Mouse (Mus musculus) left cerebral cortex, postnatal 4 days (tissue): ENCODE results near the gene Mrps7. TPM values are rescaled to one million over a fixed set of nuclear protein-coding genes. Genes with fewer than 3 reads are reported as not detected.

ENCODE experiments used
- DNase-seq: peaks from one replicate; pipeline ENCODE4 v3.0.0-alpha.2; 2022
- intact Hi-C: fragments of 180-260 bp; cut with DNase I; formaldehyde crosslinking; loops from one replicate; pipeline ENCODE4 v1.15.1; 2025
- total RNA-seq, 2 experiments: library from RNA; stranded (reverse); gene quantifications; 2 replicates each; pipeline ENCODE4 v1.2.3; 2021

Mrps7 gene
- 10 to 100 TPM; 43.0 to 44.1 TPM for total RNA-seq

GRCm38 (mm10) chr11:115603476-115604303 lies at the start of gene Mrps7, which contains the start of gene Gga3:
TSS of gene Mrps7 (plus strand) at chr11:115603925.
TSS of gene Gga3 (minus strand) at chr11:115604051.
- intact Hi-C loops: no loop called here
- peak; percentile 91 for DNase-seq

- intact Hi-C loops: no loop called here
- no peak for DNase-seq
These were observed 48.0 kb upstream of the Mrps7 start for GRCm38 (mm10) chr11:115555717-115556116.

DNA sequence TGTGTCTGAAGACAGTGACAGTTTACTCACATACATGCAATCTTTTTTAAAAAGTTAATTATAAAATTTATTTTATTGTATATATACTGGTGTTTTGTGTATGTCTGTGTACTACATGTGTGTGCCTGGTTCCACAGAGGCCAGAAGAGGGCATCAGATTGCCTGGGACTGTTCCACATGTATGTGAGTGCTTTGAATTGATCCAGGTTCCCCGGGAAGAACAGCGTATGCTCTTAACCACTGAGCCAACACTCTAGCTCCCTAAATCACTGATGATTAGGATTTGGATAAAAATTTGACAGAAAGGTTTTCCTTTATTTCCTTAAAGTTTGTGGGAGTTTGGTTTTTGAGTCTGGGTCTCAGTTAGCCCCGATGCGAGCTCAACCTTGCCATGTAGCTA lies 40.3 kb upstream of the Mrps7 start:
- intact Hi-C loops: no loop called here
- DNase-seq: no peak

DNA sequence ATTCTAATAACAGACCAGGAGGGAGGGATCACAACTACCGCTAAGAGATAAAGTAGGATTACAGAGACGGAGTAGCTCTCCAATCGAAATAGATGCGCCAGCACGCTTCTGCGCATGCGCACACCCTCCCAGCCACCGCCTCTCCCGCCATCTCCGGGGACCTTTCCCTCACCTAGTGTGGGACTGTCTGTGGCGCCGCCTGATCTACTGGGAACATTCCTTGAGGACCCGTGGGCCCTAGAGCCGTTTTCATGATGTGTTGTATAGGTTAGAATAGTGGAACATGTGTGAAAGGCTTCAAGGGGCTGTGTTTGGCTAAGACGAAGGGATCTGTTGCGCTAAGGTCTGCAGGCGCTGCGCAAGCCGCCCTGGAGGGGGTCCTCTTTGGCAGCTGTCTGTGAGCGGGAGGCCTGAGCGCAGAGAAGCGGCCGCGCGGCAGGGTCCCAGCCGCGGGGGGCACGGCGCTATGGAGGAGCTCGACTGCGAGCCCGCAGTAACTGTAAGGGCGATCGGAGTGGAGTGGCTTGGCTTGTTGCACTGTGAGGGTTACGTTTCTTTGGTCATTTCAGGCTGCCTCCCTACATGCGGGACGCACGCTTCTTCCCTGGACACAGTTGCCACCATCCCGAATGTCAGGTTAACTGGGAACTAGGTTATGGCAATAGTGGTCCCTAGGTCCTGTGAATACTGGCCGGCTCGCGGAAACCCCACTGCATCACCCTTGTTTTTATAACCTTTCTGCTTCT lies 39.5 kb upstream of the Mrps7 start, which contains the start of gene Nup85:
Gene Nup85, plus strand, starts transcription at position 371 of the 746 bp plus-strand sequence.
- intact Hi-C loops: no loop called here
- peak; percentile 99 for DNase-seq

DNA sequence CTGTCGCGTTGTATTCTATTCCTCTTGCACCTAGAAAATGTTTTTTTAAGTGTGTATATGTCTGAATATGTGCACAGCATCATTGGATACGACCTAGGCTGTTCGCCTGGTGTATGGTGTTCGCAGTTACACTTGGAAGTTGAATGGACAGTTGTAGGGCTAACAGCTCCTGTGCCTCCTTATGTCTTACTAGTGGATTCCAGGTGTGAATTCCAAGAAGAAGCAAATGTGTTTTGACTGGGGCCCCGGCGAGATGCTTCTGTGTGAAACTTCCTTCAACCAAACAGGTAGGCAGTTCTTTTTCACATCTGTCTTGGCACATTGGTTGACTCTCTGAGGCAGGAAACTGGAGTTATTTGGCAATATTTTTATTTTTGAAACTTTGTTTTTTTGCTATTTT lies 38.8 kb upstream of the Mrps7 start:
- no peak for DNase-seq
- intact Hi-C loops: no loop called here

- no peak for DNase-seq
- intact Hi-C loops: no loop called here
These were observed 24.6 kb upstream of the Mrps7 start for GRCm38 (mm10) chr11:115579080-115579479.

- intact Hi-C loops: no loop called here
- DNase-seq: no peak
These were observed 20.7 kb upstream of the Mrps7 start for GRCm38 (mm10) chr11:115582913-115583606.

DNA sequence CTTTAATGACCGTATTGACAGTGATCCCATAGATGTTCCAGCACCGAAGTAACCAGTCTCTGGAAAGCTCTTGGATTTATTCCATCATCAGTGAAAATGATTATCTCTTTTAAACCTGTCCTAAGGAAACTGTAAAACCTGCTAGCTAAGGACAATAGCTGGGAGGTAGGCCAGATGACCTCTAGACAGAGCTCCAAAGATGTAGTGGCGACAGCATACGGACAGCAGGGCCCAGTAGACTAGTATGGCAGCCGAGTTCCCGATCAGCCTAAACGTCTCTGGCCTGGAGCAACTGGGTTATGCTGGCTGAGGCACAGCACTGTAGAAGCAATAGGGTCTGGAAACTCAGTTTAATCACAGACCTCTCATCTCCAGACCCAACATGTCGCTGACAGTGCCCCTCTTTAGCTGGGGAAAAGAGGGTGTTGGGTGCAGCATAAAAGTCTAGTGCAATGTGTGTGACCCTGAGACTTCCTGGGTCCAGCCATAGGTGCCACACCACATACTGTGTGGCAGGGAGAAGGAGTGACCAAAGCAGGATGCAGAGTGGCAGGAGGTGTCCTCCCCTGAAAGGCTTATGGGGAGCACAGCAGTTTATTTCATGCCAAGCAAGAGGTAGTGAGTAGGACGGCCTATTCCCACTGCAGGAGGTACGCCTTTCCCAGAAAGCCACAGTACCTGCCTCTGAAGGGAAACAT lies 19.2 kb upstream of the Mrps7 start:
- DNase-seq: no peak
- intact Hi-C loops: no loop called here

GRCm38 (mm10) chr11:115585573-115586100 lies 18.1 kb upstream of the Mrps7 start:
- intact Hi-C loops: no loop called here
- no peak for DNase-seq

- intact Hi-C loops: no loop called here
- no peak for DNase-seq
These were observed 17.3 kb upstream of the Mrps7 start for GRCm38 (mm10) chr11:115586403-115586802.

DNA sequence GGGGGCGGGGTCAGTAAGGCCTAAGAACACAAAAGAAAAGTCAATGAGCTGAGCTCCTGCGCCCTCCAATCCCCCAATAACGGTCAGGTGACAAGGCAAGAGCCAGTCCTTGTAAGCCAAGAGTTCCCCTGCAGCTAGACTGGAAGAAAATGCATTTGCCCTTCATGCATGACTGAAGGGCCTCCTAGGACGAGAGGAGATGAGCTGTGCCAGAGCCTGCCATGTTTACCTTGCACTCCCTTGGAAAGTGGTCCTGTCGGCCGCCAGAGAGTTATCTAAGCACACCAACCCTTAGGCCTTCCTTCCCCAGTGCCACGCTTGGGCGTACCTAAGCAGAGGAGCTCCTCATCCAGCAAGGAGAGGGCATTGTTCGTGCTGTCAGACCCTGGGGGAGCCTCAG lies 15.7 kb upstream of the Mrps7 start:
- intact Hi-C loops: no loop called here
- DNase-seq: peak; percentile 29

DNA sequence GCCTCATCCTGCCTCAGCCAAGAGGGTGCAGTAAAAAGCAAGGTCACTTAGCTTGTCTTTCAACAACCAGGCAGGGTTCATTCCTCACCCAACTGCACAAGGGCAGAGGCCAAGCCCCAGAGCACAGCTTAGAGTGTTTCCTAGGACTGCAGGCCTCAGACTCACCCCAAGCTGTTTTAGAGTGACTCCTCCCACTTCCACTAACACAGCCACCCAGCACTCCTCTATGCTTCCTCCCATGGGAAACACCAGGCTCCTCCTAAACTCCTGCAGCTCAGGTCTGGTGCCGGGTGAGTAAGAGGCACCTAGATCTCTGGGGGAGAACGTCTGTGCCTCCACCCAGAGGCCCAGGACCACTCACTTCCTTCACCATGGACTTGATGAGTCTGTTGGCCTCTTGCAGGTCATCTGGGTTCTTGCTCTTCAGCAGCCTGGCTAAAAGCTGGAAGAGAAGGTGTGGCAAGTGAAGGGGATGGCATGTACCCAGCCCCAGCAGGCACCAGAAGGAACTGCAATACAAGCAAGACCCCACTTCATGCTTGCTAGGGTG lies 13.1 kb upstream of the Mrps7 start:
- intact Hi-C loops: no loop called here
- DNase-seq: no peak

GRCm38 (mm10) chr11:115595209-115595608 lies 8.5 kb upstream of the Mrps7 start:
- no peak for DNase-seq
- intact Hi-C loops: no loop called here

GRCm38 (mm10) chr11:115598309-115598708 lies 5.4 kb upstream of the Mrps7 start:
- intact Hi-C loops: no loop called here
- no peak for DNase-seq

DNA sequence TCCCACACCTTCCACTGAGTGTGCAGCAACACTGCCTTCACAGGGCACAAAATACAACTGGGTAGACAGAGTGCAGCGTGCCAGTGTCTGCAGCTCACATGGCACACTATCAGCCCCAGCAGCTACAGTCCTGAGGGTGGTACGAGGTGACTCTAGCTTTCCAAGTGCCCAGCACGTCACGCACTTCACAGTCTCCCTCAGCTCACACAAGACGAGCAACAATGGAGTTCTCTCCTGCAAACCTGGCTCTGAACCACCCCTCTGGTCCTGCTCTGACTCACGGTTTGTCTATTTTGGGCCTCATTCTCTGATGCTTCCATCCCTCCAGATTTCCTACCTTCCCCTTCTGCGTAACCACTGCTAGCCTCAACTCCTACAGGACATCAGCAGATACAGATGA lies 4.0 kb upstream of the Mrps7 start:
- no peak for DNase-seq
- intact Hi-C loops: no loop called here

DNA sequence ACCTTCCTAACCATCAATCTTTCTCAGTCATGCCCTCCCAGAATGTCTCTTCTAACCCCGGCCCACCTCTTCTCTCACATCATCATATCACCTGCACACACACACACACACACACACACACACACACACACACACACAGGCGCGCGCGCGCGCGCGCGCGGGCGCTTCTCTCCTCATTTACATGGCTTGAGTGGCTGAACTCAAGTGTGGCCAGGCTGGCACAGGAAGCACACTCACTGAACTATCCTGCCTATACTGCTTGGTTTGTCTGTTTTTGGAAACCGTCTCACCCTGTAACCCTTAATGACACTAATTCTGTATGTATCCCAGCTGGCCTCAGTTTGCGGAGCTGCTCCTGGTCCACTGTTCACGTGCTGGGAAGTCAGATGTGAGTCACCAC lies 3.0 kb upstream of the Mrps7 start:
- no peak for DNase-seq
- intact Hi-C loops: no loop called here

DNA sequence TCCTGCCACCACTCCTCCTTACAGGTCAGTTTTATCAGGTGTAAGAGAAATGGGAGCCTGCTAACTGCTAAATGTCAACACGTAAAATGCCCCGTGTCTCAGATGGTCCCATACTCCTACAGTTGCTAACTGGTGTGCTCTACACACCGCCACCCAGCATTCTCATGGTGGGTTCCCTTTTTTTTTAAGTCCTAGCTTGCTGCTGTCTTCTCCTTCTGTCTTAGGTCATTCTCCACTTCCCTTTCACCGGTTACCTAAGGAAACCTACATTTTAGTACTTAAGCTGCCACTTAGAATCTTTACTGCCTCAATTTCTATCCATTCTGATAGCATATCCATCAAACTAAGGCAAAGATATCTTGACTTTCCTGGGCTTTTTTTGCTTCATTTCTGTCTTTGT lies 2.6 kb upstream of the Mrps7 start:
- intact Hi-C loops: no loop called here
- no peak for DNase-seq

- intact Hi-C loops: no loop called here
- DNase-seq: no peak
These were observed 623 bp upstream of the Mrps7 start for GRCm38 (mm10) chr11:115603128-115603475.

DNA sequence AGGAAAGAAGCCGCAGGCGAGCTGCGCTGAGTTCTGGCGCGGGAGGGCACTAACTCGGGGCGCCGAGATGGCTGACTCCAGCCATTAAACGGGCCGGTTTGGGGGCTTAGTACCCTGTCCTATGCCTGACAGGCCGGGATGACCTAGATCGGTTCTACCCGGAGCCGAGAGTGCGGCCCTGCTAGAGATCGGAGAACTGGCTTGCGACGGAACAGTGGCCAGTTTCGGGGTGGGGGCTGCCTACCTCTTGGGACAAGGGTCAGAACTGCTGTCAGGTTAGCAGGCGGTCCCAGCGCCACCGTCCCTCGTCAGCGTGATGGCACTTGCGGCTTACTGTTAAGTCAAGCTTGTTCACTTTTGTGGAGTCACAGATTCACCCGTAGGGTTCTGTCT lies 575 bp downstream of the Mrps7 start:
- intact Hi-C loops: no loop called here

DNA sequence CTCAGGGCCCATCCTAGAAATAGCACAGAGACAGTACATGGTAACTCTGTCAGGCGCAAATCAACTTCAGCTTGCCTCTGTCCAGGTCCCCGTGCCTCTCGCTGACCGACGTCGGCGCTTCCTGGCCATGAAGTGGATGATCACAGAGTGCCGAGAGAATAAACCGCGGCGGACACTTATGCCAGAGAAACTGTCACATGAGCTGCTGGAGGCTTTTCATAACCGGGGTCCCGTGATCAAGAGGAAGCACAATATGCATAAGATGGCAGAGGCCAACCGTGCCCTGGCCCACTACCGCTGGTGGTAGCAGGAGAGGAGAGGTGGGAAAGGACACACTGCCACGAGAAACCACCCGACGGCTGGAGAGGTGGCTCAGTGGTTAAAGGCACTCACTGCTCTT lies 3.0 kb downstream of the Mrps7 start:
- no peak for DNase-seq
- intact Hi-C loops: no loop called here

More for the DNA sequence above, 575 bp downstream of the Mrps7 start:
- peak; percentile 33 for DNase-seq
